Mouse (Mus musculus) right cerebral cortex, postnatal 4 days (tissue): ENCODE data around the gene Aaed1.
"Not testable (repeated sequence)": the region's sequence is repeated elsewhere in the genome, so short reads cannot be mapped to it uniquely, and the experiment has no call there.

ENCODE experiments used
- DNase-seq: peaks from one replicate; pipeline ENCODE4 v3.0.0-alpha.2; 2022

Gene Aaed1

GRCm38 (mm10) chr13:64306078-64306477, 6.4 kb downstream of the Aaed1 start:
- peak; percentile 75 for DNase-seq

- DNase-seq = no peak
These were observed 13.4 kb downstream of the Aaed1 start for GRCm38 (mm10) chr13:64299069-64299468.

GRCm38 (mm10) chr13:64286791-64287190, 25.7 kb downstream of the Aaed1 start:
- no peak for DNase-seq

- DNase-seq = no peak
These were observed 26.2 kb downstream of the Aaed1 start for GRCm38 (mm10) chr13:64286321-64286720.

GRCm38 (mm10) chr13:64284676-64285075, 27.8 kb downstream of the Aaed1 start:
- DNase-seq = no peak

- DNase-seq = no peak
These were observed 31.6 kb downstream of the Aaed1 start for GRCm38 (mm10) chr13:64280940-64281339.

GRCm38 (mm10) chr13:64275754-64276127, 36.8 kb downstream of the Aaed1 start:
- no peak for DNase-seq

GRCm38 (mm10) chr13:64274879-64275753, 37.4 kb downstream of the Aaed1 start, which contains the start of gene Cdc14b:
Gene Cdc14b (minus strand): TSS chr13:64275290.
- peak; percentile 60 for DNase-seq

- DNase-seq = peak; percentile 39
These were observed 38.3 kb downstream of the Aaed1 start for GRCm38 (mm10) chr13:64273891-64274844.

GRCm38 (mm10) chr13:64273352-64273751, 39.2 kb downstream of the Aaed1 start:
- no peak for DNase-seq

- DNase-seq = no peak
These were observed 44.1 kb downstream of the Aaed1 start for GRCm38 (mm10) chr13:64268384-64268783.

GRCm38 (mm10) chr13:64267151-64267550, 45.4 kb downstream of the Aaed1 start:
- no peak for DNase-seq

GRCm38 (mm10) chr13:64264586-64264985, 47.9 kb downstream of the Aaed1 start:
- no peak for DNase-seq

GRCm38 (mm10) chr13:64259903-64260302, 52.6 kb downstream of the Aaed1 start:
- no peak for DNase-seq

GRCm38 (mm10) chr13:64258516-64258821, 54.0 kb downstream of the Aaed1 start:
- DNase-seq = no peak

- DNase-seq = no peak
These were observed 54.5 kb downstream of the Aaed1 start for GRCm38 (mm10) chr13:64257814-64258515.

GRCm38 (mm10) chr13:64257010-64257813, 55.3 kb downstream of the Aaed1 start:
- DNase-seq = no peak

GRCm38 (mm10) chr13:64254185-64254584, 58.3 kb downstream of the Aaed1 start:
- not testable (repeated sequence) for DNase-seq

- no peak for DNase-seq
These were observed 58.8 kb downstream of the Aaed1 start for GRCm38 (mm10) chr13:64253697-64254096.

GRCm38 (mm10) chr13:64252147-64252546, 60.4 kb downstream of the Aaed1 start:
- DNase-seq = no peak

- peak; percentile 16 for DNase-seq
These were observed 62.1 kb downstream of the Aaed1 start for GRCm38 (mm10) chr13:64250363-64250762.
